Mouse (Mus musculus): ENCODE measurements around the gene Tdrd1. TPM values are rescaled to one million over a fixed set of nuclear protein-coding genes. Genes with fewer than 3 reads are reported as not detected.
A peak's percentile ranks its signal among the peaks of the same experiment; 100 is the strongest.
"Not testable (repeated sequence)": the region's sequence is repeated elsewhere in the genome, so short reads cannot be mapped to it uniquely, and the experiment has no call there.

Gene Tdrd1
- not detected for total RNA-seq (2018; cell fraction: chromatin; rRNA removed)
- not detected for total RNA-seq (2018; cell fraction: cytosol; rRNA removed)
- total RNA-seq (2018; cell fraction: nucleus; rRNA removed), result not detected
- not detected in 3 replicates for polyA plus RNA-seq (2018)

- H3K27ac ChIP-seq, result no peak within 1 kb of the TSS
- no peak within 1 kb of the TSS for H3K4me3 ChIP-seq (ENCODE audit: inconsistent target)
- peaks cover 5% of the 10 kb centered on the region for H3K79me2 ChIP-seq (ENCODE audit: inconsistent target)
- H3K36me3 ChIP-seq (ENCODE audit: inconsistent target), result no peaks in the 10 kb centered on the region
- 75% methylated on average over 44 of the region's 44 CpGs for WGBS (ENCODE audit: missing documents)
These were observed at the start of gene Tdrd1 for GRCm38 (mm10) chr19:56826047-56826631. TSS of gene Tdrd1 (plus strand) at chr19:56826209.

GRCm38 (mm10) chr19:56776719-56777382, 49.2 kb upstream of the Tdrd1 start:
- Histone ChIP-seq H3K27ac (no peak overlapping the region), H3K4me3 (ENCODE audit: inconsistent target) (no peak overlapping the region)

GRCm38 (mm10) chr19:56778532-56778931, 47.5 kb upstream of the Tdrd1 start:
- H3K36me3 ChIP-seq (ENCODE audit: inconsistent target); H3K79me2 ChIP-seq (ENCODE audit: inconsistent target); H3K27ac ChIP-seq; H3K4me3 ChIP-seq (ENCODE audit: inconsistent target): not testable (repeated sequence)
- WGBS (ENCODE audit: missing documents), result 83% methylated on average over 4 of the region's 7 CpGs

More at GRCm38 (mm10) chr19:56776719-56777382, 49.2 kb upstream of the Tdrd1 start:
- no peaks in the 10 kb centered on the region for H3K36me3 ChIP-seq (ENCODE audit: inconsistent target)
- no peaks in the 10 kb centered on the region for H3K79me2 ChIP-seq (ENCODE audit: inconsistent target)
- 30% methylated on average over 16 of the region's 16 CpGs for WGBS (ENCODE audit: missing documents)

GRCm38 (mm10) chr19:56787911-56788310, 38.1 kb upstream of the Tdrd1 start:
- H3K36me3 ChIP-seq (ENCODE audit: inconsistent target), result peaks cover 36% of the 10 kb centered on the region
- no peaks in the 10 kb centered on the region for H3K79me2 ChIP-seq (ENCODE audit: inconsistent target)
- no peak overlapping the region for H3K4me3 ChIP-seq (ENCODE audit: inconsistent target)
- WGBS (ENCODE audit: missing documents), result 97% methylated on average over 7 of the region's 7 CpGs
- H3K27ac ChIP-seq, result no peak overlapping the region

- Histone ChIP-seq H3K36me3 (ENCODE audit: inconsistent target) (peaks cover 42% of the 10 kb centered on the region), H3K79me2 (ENCODE audit: inconsistent target) (no peaks in the 10 kb centered on the region), H3K4me3 (ENCODE audit: inconsistent target) (no peak overlapping the region), H3K27ac (no peak overlapping the region)
- WGBS (ENCODE audit: missing documents), result 92% methylated on average over 5 of the region's 5 CpGs
These were observed 37.1 kb upstream of the Tdrd1 start for GRCm38 (mm10) chr19:56788952-56789351.

- WGBS (ENCODE audit: missing documents), result 38% methylated on average over 11 of the region's 11 CpGs
- Histone ChIP-seq H3K36me3 (ENCODE audit: inconsistent target) (peaks cover 38% of the 10 kb centered on the region), H3K79me2 (ENCODE audit: inconsistent target) (no peaks in the 10 kb centered on the region), H3K27ac (no peak overlapping the region), H3K4me3 (ENCODE audit: inconsistent target) (no peak overlapping the region)
These were observed 28.6 kb upstream of the Tdrd1 start for GRCm38 (mm10) chr19:56797376-56797775.

- H3K27ac ChIP-seq, result peak overlapping the region; percentile 49; the same call in 1 of the 2 replicates
- 85% methylated on average over 8 of the region's 8 CpGs for WGBS (ENCODE audit: missing documents)
- peaks cover 21% of the 10 kb centered on the region for H3K36me3 ChIP-seq (ENCODE audit: inconsistent target)
These were observed 25.8 kb upstream of the Tdrd1 start for GRCm38 (mm10) chr19:56800226-56800625.

GRCm38 (mm10) chr19:56800930-56801655, 24.9 kb upstream of the Tdrd1 start:
- H3K36me3 ChIP-seq (ENCODE audit: inconsistent target), result peaks cover 23% of the 10 kb centered on the region
- 62% methylated on average over 7 of the region's 7 CpGs for WGBS (ENCODE audit: missing documents)
- no peaks in the 10 kb centered on the region for H3K79me2 ChIP-seq (ENCODE audit: inconsistent target)
- no peak overlapping the region for H3K4me3 ChIP-seq (ENCODE audit: inconsistent target)
- H3K27ac ChIP-seq, result peak overlapping the region; percentile 49

More at GRCm38 (mm10) chr19:56800226-56800625, 25.8 kb upstream of the Tdrd1 start:
- no peaks in the 10 kb centered on the region for H3K79me2 ChIP-seq (ENCODE audit: inconsistent target)
- no peak overlapping the region for H3K4me3 ChIP-seq (ENCODE audit: inconsistent target)

GRCm38 (mm10) chr19:56801656-56802351, 24.2 kb upstream of the Tdrd1 start:
- no peak overlapping the region for H3K4me3 ChIP-seq (ENCODE audit: inconsistent target)

GRCm38 (mm10) chr19:56802352-56802746, 23.7 kb upstream of the Tdrd1 start:
- Histone ChIP-seq H3K79me2 (ENCODE audit: inconsistent target) (no peaks in the 10 kb centered on the region), H3K36me3 (ENCODE audit: inconsistent target) (peaks cover 28% of the 10 kb centered on the region), H3K4me3 (ENCODE audit: inconsistent target) (no peak overlapping the region), H3K27ac (peak overlapping the region; percentile 49; the same call in 1 of the 2 replicates)
- WGBS (ENCODE audit: missing documents), result 98% methylated on average over 3 of the region's 3 CpGs

More at GRCm38 (mm10) chr19:56801656-56802351, 24.2 kb upstream of the Tdrd1 start:
- peak overlapping the region; percentile 49 for H3K27ac ChIP-seq
- peaks cover 22% of the 10 kb centered on the region; the same call in 1 of the 2 replicates for H3K36me3 ChIP-seq (ENCODE audit: inconsistent target)
- WGBS (ENCODE audit: missing documents), result 93% methylated on average over 10 of the region's 10 CpGs
- H3K79me2 ChIP-seq (ENCODE audit: inconsistent target), result no peaks in the 10 kb centered on the region

GRCm38 (mm10) chr19:56805366-56805765, 20.6 kb upstream of the Tdrd1 start:
- H3K4me3 ChIP-seq (ENCODE audit: inconsistent target), result no peak overlapping the region
- WGBS (ENCODE audit: missing documents), result 93% methylated on average over 2 of the region's 2 CpGs
- H3K36me3 ChIP-seq (ENCODE audit: inconsistent target), result peaks cover 34% of the 10 kb centered on the region
- H3K27ac ChIP-seq, result no peak overlapping the region
- H3K79me2 ChIP-seq (ENCODE audit: inconsistent target), result peaks cover 4% of the 10 kb centered on the region; the same call in 1 of the 2 replicates

GRCm38 (mm10) chr19:56807122-56807521, 18.9 kb upstream of the Tdrd1 start:
- Histone ChIP-seq H3K27ac (no peak overlapping the region), H3K79me2 (ENCODE audit: inconsistent target) (peaks cover 13% of the 10 kb centered on the region; the same call in 1 of the 2 replicates), H3K36me3 (ENCODE audit: inconsistent target) (peaks cover 37% of the 10 kb centered on the region), H3K4me3 (ENCODE audit: inconsistent target) (no peak overlapping the region)
- WGBS (ENCODE audit: missing documents), result 95% methylated on average over 5 of the region's 5 CpGs

- 85% methylated on average over 5 of the region's 5 CpGs for WGBS (ENCODE audit: missing documents)
- Histone ChIP-seq H3K36me3 (ENCODE audit: inconsistent target) (peaks cover 44% of the 10 kb centered on the region), H3K79me2 (ENCODE audit: inconsistent target) (peaks cover 25% of the 10 kb centered on the region; the same call in 1 of the 2 replicates), H3K27ac (no peak overlapping the region), H3K4me3 (ENCODE audit: inconsistent target) (no peak overlapping the region)
These were observed 17.2 kb upstream of the Tdrd1 start for GRCm38 (mm10) chr19:56808771-56809170.

- H3K27ac ChIP-seq, result no peak overlapping the region
- peaks cover 40% of the 10 kb centered on the region for H3K36me3 ChIP-seq (ENCODE audit: inconsistent target)
- no peak overlapping the region for H3K4me3 ChIP-seq (ENCODE audit: inconsistent target)
- peaks cover 44% of the 10 kb centered on the region for H3K79me2 ChIP-seq (ENCODE audit: inconsistent target)
These were observed 15.3 kb upstream of the Tdrd1 start for GRCm38 (mm10) chr19:56810641-56811146.
